Mouse (Mus musculus): ENCODE measurements at regions not wholly inside any gene's neighbourhood (a gene's known extent, or its start where the extent isn't known, plus 50 kb on each side); places are given as distances from the start of the nearest gene placed in this dataset.

DNA sequence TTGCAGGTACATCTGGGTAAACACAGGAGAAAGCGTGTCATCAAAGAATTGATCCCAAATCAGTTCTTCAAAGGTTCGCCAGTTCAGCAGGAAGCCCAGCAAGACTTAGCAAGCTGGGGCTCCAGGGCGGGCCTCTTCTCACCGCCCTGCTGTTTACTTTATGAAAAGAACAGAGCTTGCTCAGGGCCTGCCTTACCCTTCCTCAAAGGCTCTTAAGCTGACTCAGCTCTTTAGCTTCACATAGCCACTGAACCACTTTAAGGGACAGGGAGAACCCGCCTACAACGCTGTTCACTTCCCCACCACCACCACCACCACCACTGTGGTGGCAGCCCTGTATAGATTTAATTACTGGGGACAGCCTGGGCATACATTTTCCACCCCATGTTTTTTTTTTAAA is 148.5 kb downstream of the Clic5 start:
- no peak for DNase-seq

DNA sequence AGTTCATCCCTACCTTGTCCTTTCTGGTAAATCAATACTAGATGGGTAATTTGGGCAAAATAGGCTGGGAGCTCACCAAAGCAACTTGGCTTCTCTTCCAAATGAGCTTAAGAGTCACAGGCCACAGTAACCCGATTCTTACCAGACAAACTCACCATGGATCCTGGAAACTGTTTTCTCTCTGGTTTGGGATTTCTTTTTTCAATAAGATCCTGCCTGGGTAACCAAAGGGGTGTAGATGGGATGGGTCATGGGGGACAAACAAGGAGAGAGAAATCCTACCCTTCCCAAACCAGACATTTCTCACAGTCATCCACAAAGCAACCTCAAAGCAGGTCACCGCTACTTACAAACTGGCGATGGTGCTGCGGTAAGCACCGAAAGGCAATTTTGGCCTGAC is 148.9 kb downstream of the Clic5 start:
- DNase-seq = no peak

DNA sequence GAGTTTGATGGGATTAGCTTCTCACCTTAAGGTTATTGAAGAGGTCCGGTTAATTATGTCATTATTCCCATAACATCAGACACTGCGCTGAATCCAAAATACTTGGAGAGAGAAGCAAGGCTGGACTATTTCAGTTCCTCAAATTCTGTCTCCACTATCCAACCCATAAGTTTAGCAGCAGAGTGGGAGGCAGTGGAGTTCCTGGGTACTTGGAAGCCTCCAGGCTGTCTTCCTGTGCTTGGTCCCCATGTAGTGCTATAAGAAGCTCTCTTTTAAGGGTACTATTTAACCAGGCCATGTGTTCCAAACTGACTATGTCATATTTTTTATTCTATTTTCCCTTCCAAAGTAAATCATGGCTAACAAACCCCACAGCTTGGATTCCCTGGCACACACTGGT is 156.2 kb downstream of the Clic5 start:
- no peak for DNase-seq

DNA sequence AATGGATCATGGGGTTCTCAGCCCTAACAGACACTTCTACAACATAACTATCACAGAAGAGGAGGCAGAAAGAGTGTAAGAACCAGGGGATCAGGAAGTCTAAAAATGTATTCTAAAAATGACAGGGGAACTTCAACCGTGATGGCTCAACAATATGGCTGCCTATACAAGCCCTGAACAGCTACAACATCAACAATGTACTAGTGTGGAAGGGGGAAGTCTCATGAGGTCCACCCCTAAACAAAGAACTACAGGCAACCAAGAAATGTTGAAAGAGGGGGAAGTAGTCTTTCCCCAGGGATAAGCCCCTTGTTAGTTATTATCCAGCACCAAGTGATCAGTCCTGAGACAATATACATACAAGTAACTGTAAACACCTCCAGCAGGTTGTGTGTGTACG is 157.0 kb downstream of the Clic5 start:
- no peak for DNase-seq

DNA sequence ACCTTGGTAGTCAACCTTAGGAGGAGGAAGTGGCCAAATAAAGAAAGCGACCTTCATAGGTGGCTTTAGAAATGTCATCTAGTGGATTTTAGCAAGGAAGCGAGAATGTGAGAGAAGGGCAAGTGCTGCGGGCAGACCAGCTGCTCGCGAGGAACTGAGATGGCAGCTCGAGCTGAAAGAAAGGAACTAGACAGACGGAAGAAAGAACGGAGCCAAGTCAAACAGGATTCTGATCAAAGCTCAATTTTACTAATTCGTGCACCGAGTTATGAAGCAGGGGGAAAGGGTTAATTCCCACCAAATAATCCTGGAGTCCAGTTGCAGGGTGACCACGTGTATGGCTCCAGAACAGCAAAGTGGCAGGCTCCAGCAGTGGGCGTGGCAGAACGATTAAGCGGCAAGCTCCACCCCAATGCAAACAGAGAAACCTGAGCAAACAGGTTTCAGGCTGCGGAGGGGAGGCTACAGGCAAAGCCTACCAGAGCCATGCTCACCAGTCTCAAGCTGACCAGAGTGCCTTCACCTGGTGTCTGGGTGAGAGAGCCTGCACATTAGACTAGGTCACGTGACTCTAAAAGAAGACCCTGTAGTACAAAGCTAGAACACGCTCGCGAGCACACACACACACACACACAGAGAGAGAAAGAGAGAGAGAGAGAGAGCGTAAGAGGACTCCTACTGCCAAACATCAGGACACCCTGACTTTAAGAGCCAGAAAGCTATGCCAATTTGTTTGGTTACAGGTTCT is 162.0 kb downstream of the Clic5 start:
- peak in 1 of 2 experiments; percentile 15 for DNase-seq

DNA sequence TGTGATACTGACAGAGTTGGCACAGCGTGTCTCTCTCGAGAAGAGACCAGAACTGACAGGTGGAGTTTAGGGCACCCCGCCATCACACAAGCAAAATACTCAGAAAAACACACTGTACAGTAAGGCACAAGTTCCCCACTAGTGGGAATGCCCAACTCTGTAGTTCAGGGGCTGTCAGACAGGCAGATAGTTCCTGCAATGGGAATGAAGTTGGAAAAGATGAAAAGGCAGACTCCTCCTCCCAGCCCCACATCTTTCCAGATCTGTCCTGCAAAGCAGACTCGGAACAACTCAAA is 162.5 kb downstream of the Clic5 start:
- DNase-seq = peak; percentile 47 to 59

DNA sequence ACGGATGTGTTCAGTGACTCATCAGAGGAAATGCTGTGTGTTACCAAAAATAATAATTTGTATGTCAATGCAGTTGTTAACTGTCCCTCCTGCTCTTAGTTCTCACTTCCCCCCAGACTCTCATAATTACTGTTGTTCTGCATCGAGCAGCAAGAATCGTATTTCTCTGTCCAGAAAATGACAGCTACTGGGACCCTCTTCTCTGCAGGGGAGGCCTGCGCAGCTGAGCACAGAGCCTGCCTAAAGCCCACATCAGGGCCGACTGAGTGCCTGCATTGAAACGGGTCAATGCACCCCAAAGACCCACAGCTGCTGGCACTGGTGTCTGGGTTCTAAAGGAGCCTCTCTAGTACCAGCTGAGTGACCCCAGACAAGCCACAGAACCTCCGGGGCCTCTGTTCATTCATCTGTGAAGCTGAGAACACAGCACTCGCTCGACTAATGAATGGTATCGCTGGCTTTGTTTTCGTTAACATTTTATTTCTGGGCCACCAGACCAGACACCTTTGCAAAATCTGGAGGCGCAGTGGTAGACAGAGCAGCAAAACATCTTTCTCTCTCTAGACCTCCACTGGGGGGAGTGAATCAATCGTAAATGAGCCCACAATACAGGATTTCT is 163.2 kb downstream of the Clic5 start:
- no peak for DNase-seq

DNA sequence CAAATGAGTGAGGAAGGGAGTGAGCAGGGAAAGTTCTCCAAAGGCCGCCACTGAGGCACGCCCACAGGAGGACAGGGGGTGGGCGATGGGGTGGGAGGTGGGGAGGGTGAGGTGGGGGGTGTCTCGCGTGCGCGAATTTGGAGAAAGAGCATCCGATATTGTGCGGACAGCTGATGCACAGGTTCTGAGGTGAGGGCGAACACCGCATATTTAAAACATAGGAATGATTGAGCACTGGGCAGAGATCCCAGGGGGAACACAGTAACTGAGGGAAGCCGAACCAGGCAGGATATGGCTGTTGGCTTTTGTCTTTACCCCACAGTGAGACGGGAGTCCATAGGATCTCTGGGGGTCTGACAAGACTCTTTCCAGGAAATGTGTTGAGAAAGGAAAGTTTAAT is 163.8 kb downstream of the Clic5 start:
- DNase-seq = no peak

DNA sequence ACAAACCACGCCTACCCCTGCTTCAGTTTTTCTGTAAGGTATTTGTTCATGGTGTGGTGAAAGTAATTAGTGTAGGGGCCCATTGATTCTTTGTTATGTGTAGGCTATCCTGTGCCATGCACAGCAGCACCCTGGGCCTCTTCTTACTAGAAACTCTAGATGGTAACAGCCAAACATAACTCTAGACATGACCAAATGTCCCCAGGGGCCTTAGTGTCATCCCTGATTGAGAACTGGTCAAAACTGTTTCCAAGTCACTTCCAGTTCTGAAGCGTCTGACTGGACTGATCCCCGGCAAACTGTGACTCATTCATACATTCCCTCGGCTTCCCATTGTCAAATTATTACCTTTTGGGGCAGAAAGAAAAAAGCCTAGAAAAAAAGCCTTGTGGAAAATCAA is 174.7 kb downstream of the Clic5 start:
- no peak for DNase-seq

DNA sequence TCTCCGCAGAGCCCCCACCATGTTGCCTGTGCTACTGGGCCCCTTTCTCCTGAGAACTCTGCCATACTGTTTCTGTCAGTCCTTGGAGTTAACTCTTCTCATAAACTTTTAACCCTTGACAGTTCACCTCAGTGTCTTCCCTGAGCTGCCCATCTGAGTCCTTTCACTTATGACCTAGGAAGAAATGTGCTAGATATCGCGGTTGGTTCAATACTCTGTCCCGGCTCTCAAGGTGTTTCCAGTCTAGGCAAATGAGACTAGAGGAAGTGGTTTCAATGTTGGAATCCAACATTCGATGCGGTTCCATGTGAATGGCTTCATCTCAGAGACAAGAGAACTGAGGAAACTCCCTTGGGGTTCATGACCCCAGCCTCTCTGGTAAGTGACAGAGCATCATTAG is 176.1 kb downstream of the Clic5 start:
- no peak for DNase-seq

DNA sequence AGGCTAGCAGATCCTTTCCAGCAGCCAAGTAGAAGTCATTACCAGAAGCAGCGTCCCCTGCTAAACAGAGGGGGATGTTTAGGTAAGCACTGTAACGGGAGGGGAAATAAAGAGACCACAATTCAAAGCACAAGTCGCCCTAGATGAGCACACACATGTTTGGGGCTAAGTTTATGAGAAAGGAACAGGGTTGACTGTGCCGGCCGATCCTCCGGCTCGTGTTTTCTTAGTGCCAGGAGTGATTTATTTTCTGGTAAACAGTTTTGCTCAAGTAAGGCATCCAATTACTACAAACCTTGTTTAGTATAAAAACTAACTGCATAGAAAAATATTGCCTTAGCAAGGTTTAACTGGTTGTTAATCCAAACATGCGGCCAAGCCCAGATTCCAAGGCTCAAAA is 178.1 kb downstream of the Clic5 start:
- DNase-seq = no peak

DNA sequence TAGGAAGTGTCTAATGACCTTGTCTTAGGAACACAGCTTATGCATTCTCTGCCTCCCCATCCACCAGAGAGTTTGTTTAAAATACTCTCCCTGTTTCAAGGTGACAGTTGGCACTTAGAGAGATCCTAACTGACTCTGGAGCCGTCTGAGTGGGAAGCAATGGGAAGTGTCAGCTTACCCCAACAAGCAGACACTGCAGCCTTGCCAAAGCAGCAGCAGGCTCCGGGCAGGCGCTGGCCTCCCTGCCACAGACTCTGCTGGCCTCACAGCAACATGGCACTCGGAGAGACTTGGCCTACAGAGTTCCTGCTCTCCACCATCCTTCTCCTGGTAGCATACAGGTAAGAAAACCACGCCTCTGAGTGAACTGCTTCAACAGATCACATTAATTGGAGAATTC is 179.2 kb downstream of the Clic5 start:
- DNase-seq = peak; percentile 64 to 88

DNA sequence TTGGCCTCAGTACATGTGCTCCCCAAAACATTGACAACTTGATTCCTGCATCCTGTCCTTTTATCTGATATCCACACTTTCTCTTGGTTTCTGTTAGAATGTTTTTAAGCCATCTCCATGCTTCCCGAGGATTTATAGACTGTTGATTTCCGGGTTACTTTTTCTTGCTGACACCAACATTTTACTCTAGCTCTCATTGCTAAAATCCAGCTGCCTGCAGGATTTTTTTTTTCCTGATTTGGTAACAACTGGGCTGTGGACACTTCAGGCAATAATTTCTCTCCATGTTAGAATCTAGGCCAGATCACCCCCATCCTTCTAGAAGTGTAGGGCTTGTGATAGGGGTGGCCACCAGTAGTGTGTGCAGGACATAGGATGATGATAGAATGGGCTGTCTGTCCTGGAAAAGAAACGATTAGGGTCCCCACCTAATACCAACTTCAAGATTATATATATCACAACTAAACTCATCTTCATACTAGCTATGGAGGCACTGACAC is 182.6 kb downstream of the Clic5 start:
- no peak for DNase-seq

DNA sequence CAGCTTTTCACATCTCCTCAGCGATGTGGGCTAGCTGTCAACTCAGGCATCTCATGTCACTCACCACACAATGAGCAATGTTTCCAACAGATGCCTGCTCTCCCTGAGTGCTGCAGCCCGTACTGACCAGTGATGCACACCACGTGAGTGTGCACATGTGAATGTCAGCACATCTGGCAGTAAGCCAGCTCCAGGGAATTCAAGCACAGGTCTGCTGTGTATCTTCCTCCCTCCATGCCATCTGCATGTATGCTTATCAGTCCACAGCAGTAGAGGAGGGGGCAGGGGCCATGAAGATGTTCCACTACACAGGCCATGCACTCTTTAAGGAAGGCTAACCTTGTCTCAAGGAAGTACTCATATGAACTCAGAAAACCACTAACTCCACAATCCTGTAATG is 183.2 kb downstream of the Clic5 start:
- peak in 1 of 2 experiments; percentile 21 for DNase-seq

DNA sequence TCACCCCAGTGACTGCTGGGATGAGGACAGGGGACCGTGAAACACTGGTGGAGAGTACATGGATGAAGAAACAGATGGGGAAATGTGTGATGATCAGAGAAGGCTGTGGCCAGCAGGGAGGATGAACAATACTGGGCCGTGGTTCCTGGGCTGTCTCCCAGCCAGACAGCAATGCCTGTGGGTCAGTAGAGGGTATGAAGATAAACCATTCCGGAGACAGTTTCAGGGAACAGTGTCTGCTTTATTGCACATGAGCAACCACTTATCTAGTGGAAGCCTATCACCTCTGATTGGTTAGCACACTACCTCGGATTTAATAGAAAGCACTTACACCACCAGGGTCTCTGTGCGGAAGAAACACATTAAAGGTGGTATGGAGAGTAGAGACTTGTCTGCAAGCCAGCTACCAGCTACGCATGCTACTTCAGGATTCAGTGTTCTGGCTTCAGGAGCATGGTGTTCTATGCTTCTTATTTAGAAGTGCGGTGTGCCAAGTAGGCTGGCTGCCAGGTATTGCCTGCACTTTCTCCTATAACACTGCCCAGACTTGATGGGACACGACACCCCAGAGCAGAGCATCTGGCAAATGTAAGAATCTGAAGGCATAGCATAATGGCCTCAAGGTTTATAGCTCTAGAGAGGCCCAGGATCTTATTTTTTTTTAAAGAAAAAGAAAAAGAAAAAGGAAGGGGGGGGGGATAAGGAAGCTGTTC is 185.5 kb downstream of the Clic5 start:
- peak; percentile 37 to 51 for DNase-seq

DNA sequence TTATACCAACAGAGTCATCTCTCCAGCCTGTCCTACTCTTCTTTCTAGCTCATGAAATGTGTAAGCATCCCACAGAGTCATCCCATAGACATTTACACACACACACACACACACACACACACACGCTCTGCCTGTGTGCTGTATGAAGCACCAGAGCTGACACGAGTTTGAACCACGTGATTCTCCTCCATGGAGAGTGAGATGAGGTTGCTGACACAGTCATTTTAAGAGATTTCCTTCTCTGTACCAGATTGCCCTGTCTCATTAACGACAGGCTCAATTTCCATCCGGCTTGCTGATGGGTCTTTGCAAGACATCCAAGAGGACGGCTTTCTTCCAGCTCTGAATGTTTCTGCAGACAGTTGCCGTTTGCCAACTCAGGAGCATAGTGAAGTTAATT is 190.0 kb downstream of the Clic5 start:
- DNase-seq = peak; percentile 12

DNA sequence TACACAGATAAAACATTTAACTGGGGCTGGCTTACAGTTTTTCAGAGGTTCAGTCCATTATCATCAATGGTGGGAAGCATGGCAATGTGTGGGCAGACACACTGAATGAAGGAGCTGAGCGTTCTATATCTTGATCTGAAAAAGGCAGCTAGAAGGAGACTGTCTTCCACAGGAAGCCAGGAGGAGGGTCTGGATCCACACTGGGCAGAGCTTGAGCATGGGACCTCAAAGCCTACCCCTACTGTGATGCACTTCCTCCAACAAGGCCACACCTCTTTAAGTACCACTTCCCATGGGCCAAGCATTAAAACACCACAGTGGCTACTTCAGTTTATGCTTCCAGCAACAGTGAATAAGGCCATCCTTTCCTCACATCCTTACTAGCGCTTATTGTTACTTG is 200.5 kb downstream of the Clic5 start:
- no peak for DNase-seq

DNA sequence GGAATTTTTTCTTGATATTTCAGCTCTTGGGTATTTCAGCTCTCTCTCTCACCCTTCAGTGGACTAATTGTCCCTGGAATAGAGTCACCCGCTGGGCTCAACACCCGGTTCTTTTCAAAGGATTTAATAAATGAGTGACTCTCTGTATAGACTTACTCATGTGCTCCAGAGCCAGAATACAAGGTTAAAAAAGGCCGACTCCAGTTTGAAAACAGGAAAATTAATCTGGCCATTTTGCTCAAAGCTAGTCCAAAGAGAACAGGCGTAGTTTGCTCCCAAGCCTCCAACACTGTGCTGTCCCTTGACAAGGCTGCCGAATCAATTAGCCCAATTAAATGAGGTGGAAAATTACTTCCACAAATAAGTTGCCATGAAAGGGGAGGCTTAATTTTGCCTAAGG is 209.4 kb downstream of the Clic5 start:
- DNase-seq = peak in 1 of 2 experiments; percentile 32

DNA sequence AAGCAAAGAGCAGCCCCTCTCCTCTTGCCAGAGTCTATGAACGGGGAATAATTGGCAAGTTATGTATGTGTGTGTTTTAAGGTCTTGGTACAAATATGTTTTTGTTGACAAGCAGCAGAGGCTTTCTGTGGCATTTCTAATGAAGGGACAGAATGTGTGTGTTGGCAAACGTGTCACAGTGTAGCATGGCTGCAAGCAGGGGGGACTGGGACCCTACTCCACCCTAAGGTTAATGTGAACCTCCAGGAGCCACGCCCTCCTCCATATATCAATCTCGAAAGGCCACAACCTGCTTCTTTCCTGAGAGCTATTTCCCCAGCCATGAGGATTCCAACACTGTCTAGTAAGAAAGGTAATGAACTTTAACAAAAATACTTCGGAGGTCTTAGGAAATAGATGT is 209.8 kb downstream of the Clic5 start:
- peak in 1 of 2 experiments; percentile 7 for DNase-seq

DNA sequence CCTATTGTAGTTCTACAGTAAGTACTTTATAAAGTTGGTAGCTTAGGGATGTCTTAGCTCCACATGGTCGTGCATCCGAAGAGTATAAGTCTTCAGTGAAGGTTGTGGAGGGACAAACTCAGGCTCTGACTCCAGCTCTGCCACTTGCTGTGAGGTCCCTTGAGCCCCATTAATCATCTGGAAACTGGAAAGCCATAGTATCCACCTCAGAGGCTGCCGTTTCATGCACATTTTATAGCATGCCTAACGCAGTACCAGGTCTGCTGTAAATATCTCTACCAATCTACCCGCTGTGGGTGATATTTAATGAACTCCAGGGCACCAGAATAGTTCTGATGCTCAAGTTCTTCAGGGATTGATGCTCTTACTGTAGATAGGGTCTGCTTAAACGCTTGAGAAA is 216.5 kb downstream of the Clic5 start:
- DNase-seq = no peak

DNA sequence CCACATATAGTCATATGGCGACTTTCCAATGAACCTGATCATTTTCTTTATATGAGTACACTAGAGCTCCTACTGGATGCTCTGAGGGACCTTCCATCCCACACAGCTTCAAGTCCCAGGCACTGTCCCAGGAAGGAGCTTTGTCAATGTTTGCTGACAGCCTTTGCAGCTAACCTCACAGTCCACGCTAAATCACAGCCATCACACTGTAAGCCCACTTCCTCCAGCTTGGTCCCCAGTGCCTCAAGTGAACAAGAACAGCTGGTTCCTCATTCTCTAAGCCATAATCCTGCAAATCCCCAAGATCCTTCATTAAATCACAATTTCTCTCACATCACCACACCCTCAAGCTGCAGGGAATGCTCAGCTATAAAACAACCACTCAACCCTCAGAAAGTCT is 222.6 kb downstream of the Clic5 start:
- DNase-seq = no peak

DNA sequence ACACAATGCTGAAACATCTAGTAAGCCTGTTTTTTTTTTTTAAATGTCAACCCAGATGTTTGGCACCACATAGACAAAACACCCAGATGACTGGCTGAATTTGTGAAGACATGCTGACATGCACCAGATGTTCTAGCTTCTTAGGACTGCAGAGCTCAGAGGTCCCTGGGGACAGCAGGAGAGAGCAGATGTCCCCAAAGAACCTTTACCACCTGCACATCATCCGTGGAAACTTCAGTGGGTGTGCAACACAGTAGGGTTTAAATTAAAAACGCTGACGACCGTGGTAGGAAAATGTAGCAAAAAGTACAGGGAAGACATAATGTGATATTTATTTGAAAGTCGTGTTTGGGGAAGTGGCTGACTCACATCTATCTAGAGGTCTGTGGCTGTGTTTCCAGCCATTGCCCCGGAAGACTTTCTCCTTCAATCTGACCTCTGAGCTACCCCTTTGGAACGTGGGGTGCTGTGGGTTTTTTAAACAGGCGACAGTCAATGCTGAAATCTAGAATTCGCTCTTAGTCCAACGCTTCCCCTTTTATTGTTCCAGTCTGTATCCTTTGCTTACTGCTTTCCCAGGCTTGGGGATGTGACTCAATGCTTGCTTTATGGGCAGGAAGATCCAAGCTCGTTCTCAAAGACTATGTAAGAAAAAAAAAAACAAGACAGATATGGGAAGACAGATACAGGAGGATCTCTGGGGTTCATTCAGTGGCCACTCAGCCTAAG is 230.5 kb downstream of the Clic5 start:
- no peak for DNase-seq

DNA sequence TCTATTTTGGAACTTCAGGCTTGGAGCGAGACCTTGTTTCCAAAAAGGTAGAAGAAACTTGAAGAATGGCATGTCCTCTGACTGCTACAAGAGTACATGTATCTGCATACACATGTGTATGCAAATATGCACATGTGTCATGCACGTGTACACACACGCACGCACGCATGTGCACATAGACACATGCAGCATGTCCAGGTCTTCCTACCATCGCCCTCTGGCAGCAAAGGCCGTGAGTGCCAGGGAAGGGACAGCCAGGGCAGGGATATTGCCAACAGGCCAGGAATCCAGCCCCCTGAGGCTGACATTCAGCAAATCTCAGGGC is 231.0 kb downstream of the Clic5 start:
- DNase-seq = no peak
